Mouse (Mus musculus): ENCODE measurements at regions not wholly inside any gene's neighbourhood (a gene's known extent, or its start where the extent isn't known, plus 50 kb on each side); places are given as distances from the start of the nearest gene placed in this dataset.

- TF ChIP-seq JUND (IDR thresholded peaks at IDR 0.05; ENCODE audit: low read depth, low read length) (no peak), MAX (IDR thresholded peaks at IDR 0.05; ENCODE audit: low read length) (no peak), TAL1 (IDR thresholded peaks at IDR 0.05; ENCODE audit: low read length) (no peak), ETS1 (IDR thresholded peaks at IDR 0.05; ENCODE audit: low read depth, low read length) (no peak), POLR2AphosphoS2 (IDR thresholded peaks at IDR 0.05; ENCODE audit: low read length) (no peak), TBP (IDR thresholded peaks at IDR 0.05; ENCODE audit: low read depth, low read length) (no peak), CTCF (IDR thresholded peaks at IDR 0.05 in 2 of 3, conservative IDR thresholded peaks at IDR 0.05 in 1 of 3; ENCODE audit: control insufficient read depth in 1 of 3, insufficient read depth in 1 of 3, low read depth in 2 of 3, low read length in 3 of 3, poor library complexity in 1 of 3, severe bottlenecking in 1 of 3) (no peak), RAD21 (IDR thresholded peaks at IDR 0.05; ENCODE audit: low read depth, low read length) (no peak), MXI1 (IDR thresholded peaks at IDR 0.05; ENCODE audit: low read depth, low read length) (no peak), GATA1 (IDR thresholded peaks at IDR 0.05; ENCODE audit: low read depth, low read length) (no peak), MAFK (IDR thresholded peaks at IDR 0.05; ENCODE audit: borderline replicate concordance, low read depth, low read length) (no peak), ELF1 (IDR thresholded peaks at IDR 0.05; ENCODE audit: low read depth, low read length) (no peak), POLR2A (IDR thresholded peaks at IDR 0.05; ENCODE audit: control insufficient read depth in 1 of 2, insufficient read depth in 1 of 2, low read depth in 1 of 2, low read length in 2 of 2, poor library complexity in 1 of 2) (no peak), CHD2 (IDR thresholded peaks at IDR 0.05; ENCODE audit: low read length) (no peak)
Observed at GRCm38 (mm10) chr7:65775016-65775415, 84.0 kb downstream of the Tm2d3 start.
